Mouse (Mus musculus) liver, adult (tissue): ENCODE results near the gene Ncam1.

Experiments
- GATA4 ChIP-seq: IDR thresholded peaks from 2 replicates; pipeline ENCODE4 v1.6.1; 2014; ENCODE audit warnings: mild to moderate bottlenecking, low read length; ENCODE audit not compliant: insufficient replicate concordance

Gene Ncam1

DNA sequence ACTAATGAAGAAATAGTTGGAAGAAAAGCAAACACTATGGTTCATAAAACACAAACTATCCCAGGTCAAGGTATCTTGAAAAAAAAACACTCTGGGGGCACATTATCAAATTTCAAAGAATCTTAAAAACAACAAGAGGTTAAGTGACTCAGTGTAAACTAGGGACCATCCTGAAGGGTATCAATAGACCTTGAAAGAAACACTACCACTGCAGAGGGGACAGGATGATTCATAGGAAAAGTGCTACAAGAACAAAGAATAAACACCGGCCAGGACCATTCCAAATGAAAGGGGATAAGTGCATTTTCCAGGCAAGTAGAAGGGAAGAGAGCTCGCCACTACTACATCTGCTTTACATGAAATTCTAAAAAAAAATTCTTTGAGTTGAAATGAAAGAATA is 32.1 kb downstream of the Ncam1 start:
- TF ChIP-seq GATA4, result no peak

DNA sequence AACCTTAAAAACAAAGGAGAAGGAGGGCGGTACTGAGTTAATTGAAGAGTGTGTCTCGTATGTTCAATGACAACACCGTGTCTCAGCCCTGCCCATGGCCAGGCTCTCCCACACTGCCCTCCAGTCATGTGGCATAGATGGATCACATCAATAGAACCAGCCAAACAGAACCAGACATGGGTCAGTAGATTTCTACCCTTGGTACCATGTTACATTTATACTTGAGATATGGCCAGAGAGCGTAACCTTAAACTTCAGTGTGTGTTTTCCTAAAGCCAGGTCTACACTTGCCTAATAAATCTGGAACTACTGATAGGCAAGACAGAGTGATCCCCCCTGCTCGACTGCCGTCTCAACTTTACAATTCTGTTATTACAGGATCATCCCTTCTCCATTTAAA is 38.2 kb downstream of the Ncam1 start:
- no peak for TF ChIP-seq GATA4

DNA sequence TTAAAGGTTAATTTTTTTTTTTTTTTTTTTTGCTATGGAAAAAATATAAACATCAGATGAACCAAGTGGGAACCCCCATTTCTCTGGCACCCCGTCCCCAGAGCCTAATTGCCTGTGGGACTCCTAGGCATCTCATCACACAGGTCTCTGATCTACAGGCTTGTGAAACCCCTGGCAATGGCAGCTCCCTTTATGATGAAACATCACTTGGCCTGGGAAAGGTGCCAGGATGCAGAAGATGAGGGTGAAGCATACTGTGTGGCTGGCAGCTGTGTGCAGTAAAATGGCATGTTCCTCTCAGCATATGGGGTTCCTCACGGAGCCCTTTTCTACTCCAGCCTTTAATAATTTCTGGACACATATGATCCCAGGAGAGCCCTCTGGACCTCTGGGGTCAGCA is 40.3 kb downstream of the Ncam1 start:
- TF ChIP-seq GATA4, result no peak

DNA sequence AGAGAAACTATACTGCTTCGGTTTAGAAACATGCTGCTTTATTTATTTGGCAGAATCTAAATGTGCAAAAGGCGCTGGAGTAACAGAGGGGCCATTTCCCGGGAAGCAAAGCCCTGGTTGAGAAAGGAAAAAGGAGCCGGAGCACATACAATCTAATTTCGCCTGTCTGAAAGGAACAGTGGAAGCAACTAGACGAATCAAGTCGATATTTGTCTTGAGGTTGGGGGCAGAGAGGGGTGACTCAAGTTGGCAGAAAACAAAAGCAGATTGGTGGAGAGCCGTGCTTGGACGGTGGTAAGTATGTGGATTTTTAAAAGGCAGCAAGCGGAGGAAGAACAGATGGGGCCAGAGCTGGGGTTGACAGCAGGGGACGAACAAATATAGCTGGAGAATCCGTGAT is 40.7 kb downstream of the Ncam1 start:
- no peak for TF ChIP-seq GATA4

DNA sequence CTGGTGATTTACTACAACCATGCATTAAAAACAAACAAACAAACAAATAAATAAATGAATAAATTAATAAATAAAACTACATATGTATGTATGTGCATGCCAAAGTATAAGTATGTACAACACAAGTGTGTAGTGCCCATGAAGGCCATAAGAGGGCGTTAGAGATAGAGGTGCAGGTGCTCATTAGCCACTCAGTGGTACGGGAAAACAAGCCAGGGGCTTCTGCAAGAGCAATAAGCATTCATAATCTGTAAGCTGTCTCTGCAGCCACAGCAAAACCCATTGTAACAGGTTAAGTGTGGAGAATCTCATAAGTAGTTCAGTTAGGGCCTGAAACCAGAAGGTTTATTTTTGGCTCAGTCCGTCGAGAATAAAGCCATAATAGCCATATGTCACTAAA is 41.1 kb downstream of the Ncam1 start:
- TF ChIP-seq GATA4, result no peak

DNA sequence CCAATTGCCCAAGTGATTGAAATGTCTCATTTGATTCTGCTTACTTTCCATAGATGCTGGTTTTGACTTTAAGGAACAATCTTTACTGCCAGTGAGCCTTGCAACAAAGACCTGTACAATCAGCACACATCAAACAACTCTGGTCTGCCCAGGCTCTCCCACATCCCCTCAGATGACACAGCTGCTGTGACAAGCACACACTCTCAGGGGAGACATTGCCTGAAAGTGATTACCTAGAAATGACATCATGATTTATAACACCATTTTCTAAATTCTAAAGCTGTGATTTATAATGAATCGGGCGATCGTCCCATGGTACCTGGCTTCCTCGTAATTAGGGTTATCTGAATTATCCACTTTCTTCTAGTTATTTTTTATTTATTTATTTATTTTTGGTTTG is 42.0 kb downstream of the Ncam1 start:
- TF ChIP-seq GATA4, result no peak

DNA sequence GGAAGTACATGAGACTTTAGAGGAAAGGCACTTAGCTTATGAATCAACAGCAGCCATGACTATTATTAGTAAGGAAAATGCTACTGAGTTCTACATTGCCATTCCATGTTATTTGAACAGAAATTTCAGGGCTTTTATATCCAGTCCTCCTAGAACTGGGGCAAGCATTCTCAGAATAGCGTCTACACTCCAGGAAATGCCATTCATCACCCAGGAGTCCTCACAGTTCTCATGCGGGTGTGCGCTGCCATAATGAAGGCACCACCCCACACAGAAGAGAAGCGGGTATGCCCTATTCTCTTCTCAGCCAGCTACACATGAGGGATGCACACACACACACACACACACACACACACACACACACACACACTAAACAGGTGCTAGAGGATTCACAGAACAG is 43.5 kb downstream of the Ncam1 start:
- no peak for TF ChIP-seq GATA4

DNA sequence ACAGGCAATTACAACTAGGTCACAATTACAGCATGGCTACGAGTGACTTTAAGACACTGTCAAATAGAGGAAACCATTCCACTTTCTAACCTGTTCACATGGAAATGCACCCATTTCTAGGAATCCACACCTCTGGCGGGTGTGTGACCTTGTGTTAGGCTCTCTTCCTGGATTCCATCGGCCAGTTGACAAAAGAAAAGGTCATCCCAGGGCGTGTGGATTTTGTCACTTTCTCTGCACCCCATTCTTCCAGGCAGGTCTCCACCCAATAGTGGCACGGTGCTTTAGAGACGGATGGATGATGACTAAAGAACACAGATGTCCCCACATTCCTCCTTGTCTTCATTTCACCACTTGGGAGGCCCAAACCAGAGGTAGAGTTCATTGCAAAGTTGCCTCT is 47.3 kb downstream of the Ncam1 start:
- TF ChIP-seq GATA4, result no peak

DNA sequence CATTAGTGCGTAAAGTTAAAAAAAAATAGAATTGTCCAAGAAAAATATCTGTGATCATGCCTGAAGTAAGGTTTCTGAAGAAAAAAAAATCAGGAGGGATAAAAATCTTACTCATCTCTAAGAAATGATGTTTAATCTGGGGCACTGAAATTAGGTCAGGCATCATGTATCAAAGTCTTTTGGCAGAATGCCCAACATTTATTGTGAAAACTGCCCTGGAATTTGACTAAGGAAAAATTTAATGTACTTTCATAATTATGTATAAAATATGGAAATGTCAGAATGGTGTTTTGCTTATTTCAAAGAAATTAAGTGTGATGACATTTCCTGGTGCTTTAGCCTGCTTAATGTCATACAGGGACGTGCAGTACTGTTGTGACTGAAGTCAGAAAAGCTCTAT is 52.5 kb downstream of the Ncam1 start:
- TF ChIP-seq GATA4, result no peak

DNA sequence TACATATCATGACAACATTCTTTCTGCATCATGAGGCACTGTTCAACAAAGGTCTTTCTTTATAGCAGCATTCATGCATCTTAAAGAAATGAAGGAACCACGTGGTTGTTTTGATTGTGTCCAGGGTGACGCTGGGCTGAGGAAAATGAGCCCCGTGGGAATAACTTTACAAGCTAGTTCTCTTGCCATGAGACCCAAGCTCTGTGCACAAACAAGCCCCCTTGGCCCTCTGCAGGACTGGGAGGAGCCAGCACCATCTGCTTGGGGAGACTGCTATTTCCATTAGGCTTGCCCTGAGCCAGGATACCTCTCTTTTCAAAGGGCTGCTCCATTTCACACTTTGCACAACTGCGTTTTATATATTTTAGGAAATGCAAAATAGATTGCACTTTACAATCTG is 53.0 kb downstream of the Ncam1 start:
- no peak for TF ChIP-seq GATA4

DNA sequence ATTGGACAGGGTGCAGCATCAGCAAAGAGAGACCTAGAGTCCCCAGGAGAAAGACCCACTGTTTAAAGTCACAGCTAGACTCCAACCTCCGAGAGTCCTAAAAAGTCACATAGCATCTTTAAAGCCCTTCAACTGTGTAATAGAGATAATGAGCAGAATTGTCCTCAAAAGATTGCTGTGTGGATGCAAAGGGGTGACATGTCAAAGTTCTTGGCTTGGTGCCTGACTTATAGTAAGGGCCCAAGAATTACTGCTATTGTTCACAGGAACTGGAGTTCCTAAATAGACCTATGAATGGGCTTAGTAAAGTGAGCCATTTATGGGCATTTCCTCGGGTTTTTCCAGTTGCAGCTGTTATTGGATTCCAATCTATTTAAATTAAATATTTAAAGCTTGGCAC is 54.4 kb downstream of the Ncam1 start:
- TF ChIP-seq GATA4, result no peak

DNA sequence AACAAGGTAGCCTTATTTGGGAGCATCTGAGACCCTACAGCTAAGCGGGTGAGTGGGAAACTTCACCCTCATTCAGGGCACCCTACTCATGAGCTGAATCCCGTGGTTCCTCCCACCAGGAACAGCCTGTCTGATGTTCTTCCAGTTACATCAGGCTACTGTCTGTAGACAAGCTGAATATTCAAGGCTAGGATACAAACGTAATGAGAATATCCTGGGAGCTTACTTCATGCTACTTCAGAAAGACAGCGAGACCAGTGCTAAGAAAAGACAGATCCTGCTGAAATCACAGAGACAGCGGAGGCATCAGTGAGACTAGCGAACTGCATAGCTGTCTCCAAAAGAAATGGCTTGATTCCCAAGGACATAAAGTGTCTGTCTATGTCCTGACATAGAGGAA is 58.8 kb downstream of the Ncam1 start:
- no peak for TF ChIP-seq GATA4

DNA sequence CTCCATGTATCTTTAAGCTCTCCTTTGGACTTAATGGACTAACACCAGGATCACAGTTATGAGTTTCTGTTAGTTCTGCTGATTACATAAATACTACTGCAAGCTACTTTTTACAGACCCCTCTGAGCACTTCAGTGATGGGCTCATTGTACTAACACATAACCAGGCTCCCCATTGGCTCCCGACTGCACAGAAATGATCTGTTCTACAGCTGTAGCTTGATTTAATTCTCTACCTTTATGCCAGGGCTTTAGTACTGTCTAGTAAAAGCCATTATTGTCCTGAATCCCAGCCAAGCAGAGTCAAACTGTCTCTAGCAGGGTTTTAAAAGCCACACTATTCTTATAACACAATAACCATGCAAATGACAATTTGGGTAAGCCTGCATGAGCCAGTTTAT is 60.2 kb downstream of the Ncam1 start:
- no peak for TF ChIP-seq GATA4

DNA sequence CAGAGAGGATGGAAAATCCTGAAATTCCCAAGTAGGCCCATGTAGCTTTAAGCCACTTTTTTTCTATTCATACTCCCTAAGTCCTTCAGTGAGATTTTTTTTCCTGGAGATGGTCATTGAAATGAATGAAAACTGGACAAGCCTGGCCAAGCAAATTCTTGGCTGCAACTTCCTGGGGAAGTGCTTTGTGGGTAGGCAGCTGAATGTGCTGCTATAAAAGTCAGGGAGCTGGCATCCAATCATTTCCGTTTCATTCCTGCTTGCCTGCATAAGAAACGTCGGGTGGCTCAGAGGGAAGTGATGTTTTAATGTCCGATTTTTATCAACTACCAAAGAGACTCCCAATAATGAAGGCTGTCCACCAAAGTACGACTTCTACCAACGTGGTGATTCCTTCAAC is 61.6 kb downstream of the Ncam1 start:
- TF ChIP-seq GATA4, result no peak

DNA sequence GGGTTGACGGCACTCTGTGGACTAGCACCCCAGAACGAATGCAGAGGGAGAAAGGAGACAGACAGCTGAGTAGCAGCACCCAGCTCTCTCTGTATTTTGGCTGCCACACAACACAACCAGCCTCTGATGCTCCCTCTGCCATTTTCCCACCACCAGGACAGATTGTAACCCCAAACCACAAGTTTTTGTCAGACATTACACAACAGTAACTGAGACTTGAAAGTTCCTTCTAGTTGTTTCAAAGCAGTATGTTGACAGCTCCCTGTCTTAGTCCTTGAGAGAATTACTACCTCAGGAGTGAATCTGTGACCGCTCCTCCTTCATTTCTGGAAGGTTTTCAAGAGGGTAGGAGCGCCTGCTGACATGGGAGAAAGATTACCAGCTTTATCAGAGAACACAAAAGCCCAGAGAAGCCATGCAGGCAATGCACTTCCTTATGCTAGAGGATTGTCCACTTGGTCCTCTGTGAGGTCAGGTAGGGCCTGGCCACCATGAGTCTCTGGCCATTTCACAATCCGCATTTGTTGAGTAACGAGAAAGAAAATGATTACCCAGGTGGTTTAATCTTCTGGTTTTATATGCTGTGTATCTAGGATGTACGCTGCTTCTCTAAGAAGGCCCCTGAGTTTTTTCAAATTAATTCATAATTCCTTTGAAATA is 64.2 kb downstream of the Ncam1 start:
- no peak for TF ChIP-seq GATA4

DNA sequence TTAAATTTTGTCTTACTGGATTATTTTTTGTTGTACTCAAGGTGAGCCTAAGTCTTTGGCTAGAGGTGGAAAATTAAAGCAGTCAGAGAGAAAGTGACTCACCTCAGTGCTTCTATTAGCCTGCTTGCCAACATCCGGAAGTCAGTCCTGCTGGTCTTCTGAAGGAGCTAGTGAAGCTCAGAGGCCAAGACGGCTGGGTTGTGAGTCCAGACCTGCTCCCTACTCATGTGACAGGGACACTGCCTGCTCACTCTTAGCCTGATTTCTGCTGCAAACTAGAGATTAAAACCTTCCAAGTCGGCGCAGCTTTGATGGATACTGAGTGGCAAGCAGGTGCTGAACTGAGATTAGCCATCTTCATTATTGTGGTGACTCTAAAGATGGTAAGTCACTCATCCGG is 65.0 kb downstream of the Ncam1 start:
- no peak for TF ChIP-seq GATA4

DNA sequence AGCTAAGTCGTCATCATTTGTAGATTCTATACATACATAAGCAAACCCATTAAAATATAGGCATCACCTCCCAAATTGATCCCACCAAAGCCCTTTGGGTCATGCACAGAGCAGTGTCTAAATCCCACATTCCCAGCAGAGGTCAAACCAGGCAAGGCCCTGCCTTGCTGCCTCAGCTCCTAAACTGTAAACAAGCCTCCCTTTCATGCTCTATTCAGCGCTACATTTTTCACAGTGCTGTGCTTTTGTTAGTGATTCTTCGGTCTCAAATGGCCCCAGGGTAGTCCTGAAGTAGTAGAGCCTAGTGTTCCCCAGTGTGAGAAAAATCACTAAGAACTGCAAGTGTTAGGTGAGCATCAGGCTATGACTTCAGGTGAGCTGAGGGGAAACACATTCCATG is 69.2 kb downstream of the Ncam1 start:
- TF ChIP-seq GATA4, result no peak

DNA sequence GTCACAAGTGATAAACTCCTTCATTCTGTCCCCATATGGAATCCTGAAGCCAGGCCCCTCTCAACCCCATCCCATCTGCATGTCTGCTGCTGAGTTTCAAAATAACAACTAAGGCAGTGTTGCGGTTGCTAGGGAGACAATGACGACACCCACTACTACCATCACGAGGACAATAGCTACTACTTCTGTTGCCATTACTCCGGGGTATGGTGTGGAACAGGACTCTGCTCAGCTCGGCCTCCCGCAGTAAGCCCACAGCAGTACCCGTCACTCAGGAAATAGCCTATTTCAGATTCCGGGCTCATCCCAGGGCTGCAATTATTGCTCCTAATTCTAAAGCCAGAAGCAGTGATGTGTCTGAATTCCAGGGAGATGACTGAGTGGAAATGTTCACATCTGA is 70.5 kb downstream of the Ncam1 start:
- no peak for TF ChIP-seq GATA4
